Mouse (Mus musculus) heart, embryonic 11.5 days (tissue): ENCODE results near the gene Edar. TPM values are rescaled to one million over a fixed set of nuclear protein-coding genes. Genes with fewer than 3 reads are reported as not detected.

Experiments used
- ATAC-seq: fragments of 200-750 bp; cut with Nextera tagmentation; replicated peaks from 2 replicates; pipeline ENCODE4 v1.8.0; 2017; ENCODE audit warnings: moderate library complexity; ENCODE audit not compliant: insufficient number of reproducible peaks, low FRiP score, low TSS enrichment
- H3K27ac ChIP-seq: fragments of 300-500 bp; sonication (generic); 2 replicates; pipeline ENCODE4 v1.5.1; 2014; ENCODE audit warnings: mild to moderate bottlenecking, low read depth, low read length
- H3K27me3 ChIP-seq: fragments of 300-500 bp; sonication (generic); 2 replicates; pipeline ENCODE4 v1.6.1; 2014; ENCODE audit warnings: mild to moderate bottlenecking, low read length, mixed read lengths; ENCODE audit not compliant: control insufficient read depth, insufficient read depth
- H3K36me3 ChIP-seq: fragments of 300-500 bp; sonication (generic); 2 replicates; pipeline ENCODE4 v1.6.1; 2014; ENCODE audit warnings: mild to moderate bottlenecking, low read length, moderate library complexity, mixed read lengths; ENCODE audit not compliant: control insufficient read depth, insufficient read depth
- H3K4me1 ChIP-seq: fragments of 300-500 bp; sonication (generic); 2 replicates; pipeline ENCODE4 v1.6.1; 2014; ENCODE audit warnings: low read length; ENCODE audit not compliant: control insufficient read depth, insufficient read depth
- H3K4me2 ChIP-seq: fragments of 300-500 bp; sonication (generic); 2 replicates; pipeline ENCODE4 v1.6.1; 2014; ENCODE audit warnings: mild to moderate bottlenecking, moderate library complexity
- H3K4me3 ChIP-seq: fragments of 300-500 bp; sonication (generic); 2 replicates; pipeline ENCODE4 v1.5.1; 2014; ENCODE audit warnings: low read depth, low read length
- H3K9ac ChIP-seq: fragments of 300-500 bp; sonication (generic); 2 replicates; pipeline ENCODE4 v1.6.1; 2014; ENCODE audit warnings: mild to moderate bottlenecking, low read depth, low read length, moderate library complexity
- H3K9me3 ChIP-seq: fragments of 300-500 bp; sonication (generic); replicated peaks from 2 replicates; pipeline ENCODE4 v1.6.1; 2016; ENCODE audit warnings: low read length; ENCODE audit not compliant: control insufficient read depth
- WGBS: fragments of 180-500 bp; shearing (Covaris S2); extraction: QIAGEN DNeasy Blood & Tissue Kit; methylation state at CpG from one replicate; pipeline ENCODE4 v1.1.7; 2014; ENCODE audit not compliant: insufficient replicate concordance; 5-methylcytosine and 5-hydroxymethylcytosine counted together
- polyA plus RNA-seq: library from polyadenylated mRNA; unstranded; fragments of >200 nt; fragmentation: Nextera tagmentation; extraction: Ambion mirVana; gene quantifications from 2 replicates; pipeline ENCODE4 v1.2.1, GENCODE M21; 2014

Edar gene
- polyA plus RNA-seq, 1 experiment from 2014 or later, result 0.13 TPM

GRCm38 (mm10) chr10:58657731-58658130 lies 17.7 kb downstream of the Edar start:
- H3K4me3 ChIP-seq, result no peak overlapping the region
- no peak overlapping the region for H3K4me2 ChIP-seq
- 31% methylated on average over 2 of the region's 2 CpGs for whole genome bisulfite sequencing
- H3K4me1 ChIP-seq, result peaks cover 4% of the 10 kb centered on the region; the same call in 1 of the 2 replicates
- no peak for ATAC-seq
- H3K27ac ChIP-seq, result no peak overlapping the region
- H3K27me3 ChIP-seq, result no peaks in the 10 kb centered on the region
- no peaks in the 10 kb centered on the region for H3K9me3 ChIP-seq
- H3K9ac ChIP-seq, result no peak overlapping the region
- no peaks in the 10 kb centered on the region for H3K36me3 ChIP-seq

GRCm38 (mm10) chr10:58653679-58654078 lies 21.8 kb downstream of the Edar start:
- Histone ChIP-seq H3K27me3 (0 out of 2 replicates have a peak, but pooled peaks cover 2% of the 10 kb centered on the region), H3K4me2 (no peak overlapping the region), H3K9me3 (no peaks in the 10 kb centered on the region), H3K9ac (no peak overlapping the region), H3K4me1 (peaks cover 16% of the 10 kb centered on the region), H3K36me3 (no peaks in the 10 kb centered on the region), H3K27ac (no peak overlapping the region), H3K4me3 (no peak overlapping the region)
- no peak for ATAC-seq
- WGBS, result 41% methylated on average over 3 of the region's 3 CpGs

GRCm38 (mm10) chr10:58652418-58653394 lies 22.7 kb downstream of the Edar start:
- WGBS, result 23% methylated on average over 10 of the region's 10 CpGs

GRCm38 (mm10) chr10:58652045-58652417 lies 23.4 kb downstream of the Edar start:
- no peak overlapping the region for H3K9ac ChIP-seq
- H3K4me1 ChIP-seq, result peaks cover 16% of the 10 kb centered on the region
- H3K36me3 ChIP-seq, result no peaks in the 10 kb centered on the region
- 0 out of 2 replicates have a peak, but pooled peaks cover 2% of the 10 kb centered on the region for H3K27me3 ChIP-seq
- no peak overlapping the region for H3K4me3 ChIP-seq
- no peak for ATAC-seq
- H3K9me3 ChIP-seq, result no peaks in the 10 kb centered on the region
- 5% methylated on average over 9 of the region's 9 CpGs for WGBS
- H3K27ac ChIP-seq, result no peak overlapping the region
- H3K4me2 ChIP-seq, result peak overlapping the region; percentile 67

More at GRCm38 (mm10) chr10:58652418-58653394, 22.7 kb downstream of the Edar start:
- ATAC-seq, result no peak; the same call in 1 of the 2 replicates
- H3K9me3 ChIP-seq, result no peaks in the 10 kb centered on the region
- H3K4me1 ChIP-seq, result peaks cover 16% of the 10 kb centered on the region
- no peaks in the 10 kb centered on the region for H3K36me3 ChIP-seq
- H3K27me3 ChIP-seq, result 0 out of 2 replicates have a peak, but pooled peaks cover 2% of the 10 kb centered on the region
- H3K9ac ChIP-seq, result no peak overlapping the region
- H3K4me3 ChIP-seq, result no peak overlapping the region
- peak overlapping the region; percentile 67; the same call in 1 of the 2 replicates for H3K4me2 ChIP-seq
- H3K27ac ChIP-seq, result no peak overlapping the region

DNA sequence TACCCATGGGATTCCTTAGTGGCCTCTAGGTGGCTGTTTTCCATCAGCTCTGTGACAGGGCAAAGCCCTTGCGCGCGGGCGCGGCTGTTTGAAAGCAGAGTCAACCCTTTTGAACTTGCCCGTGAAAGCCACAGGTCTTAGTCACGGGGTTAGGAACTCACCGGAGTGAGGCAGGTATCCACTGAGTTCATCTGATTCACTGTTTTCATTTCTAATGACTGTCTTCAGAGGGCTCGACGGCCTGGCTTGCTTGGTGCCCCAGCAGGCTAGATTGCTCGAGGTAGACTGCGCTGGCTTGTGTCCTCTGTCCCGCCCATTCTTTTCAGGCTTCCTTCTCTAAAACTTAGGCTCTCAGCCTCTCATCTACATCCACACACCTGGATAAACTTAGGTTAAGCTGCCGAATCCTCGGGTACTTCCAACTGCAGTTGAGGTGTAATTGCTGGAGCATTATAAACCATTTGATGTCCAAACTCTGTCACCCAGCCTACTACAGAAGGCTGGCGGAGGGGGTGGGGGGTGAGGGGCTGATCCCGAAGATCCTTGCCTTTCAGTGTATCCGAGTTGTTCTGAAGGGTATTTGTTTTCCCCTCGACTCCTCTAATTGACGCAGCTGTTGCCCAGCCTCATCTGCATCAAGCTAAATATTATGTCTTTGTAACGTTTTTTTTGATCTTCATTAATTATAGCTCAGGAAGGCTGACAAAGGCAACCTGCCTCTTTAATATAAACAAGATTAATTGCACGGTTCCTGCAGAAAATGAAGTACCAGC lies 24.0 kb downstream of the Edar start:
- H3K27me3 ChIP-seq, result 0 out of 2 replicates have a peak, but pooled peaks cover 2% of the 10 kb centered on the region
- H3K9ac ChIP-seq, result 0 out of 2 replicates have a peak overlapping the region, but pooled peaks have one; percentile 39
- H3K27ac ChIP-seq, result no peak overlapping the region
- H3K4me3 ChIP-seq, result peak overlapping the region; percentile 19
- peaks cover 16% of the 10 kb centered on the region for H3K4me1 ChIP-seq
- ATAC-seq, result no peak
- WGBS, result 3% methylated on average over 22 of the region's 22 CpGs
- no peaks in the 10 kb centered on the region for H3K9me3 ChIP-seq
- H3K4me2 ChIP-seq, result peak overlapping the region; percentile 67
- H3K36me3 ChIP-seq, result no peaks in the 10 kb centered on the region

GRCm38 (mm10) chr10:58648787-58649186 lies 26.7 kb downstream of the Edar start:
- Histone ChIP-seq H3K4me3 (no peak overlapping the region), H3K9me3 (no peaks in the 10 kb centered on the region), H3K36me3 (no peaks in the 10 kb centered on the region), H3K4me1 (peaks cover 16% of the 10 kb centered on the region), H3K4me2 (no peak overlapping the region), H3K27ac (no peak overlapping the region), H3K27me3 (0 out of 2 replicates have a peak, but pooled peaks cover 2% of the 10 kb centered on the region), H3K9ac (no peak overlapping the region)
- WGBS, result 64% methylated on average over 5 of the region's 5 CpGs
- no peak for ATAC-seq

- WGBS, result 82% methylated on average over 5 of the region's 5 CpGs
- no peak overlapping the region for H3K4me3 ChIP-seq
- H3K9ac ChIP-seq, result no peak overlapping the region
- H3K9me3 ChIP-seq, result no peaks in the 10 kb centered on the region
- H3K4me2 ChIP-seq, result no peak overlapping the region
- H3K36me3 ChIP-seq, result no peaks in the 10 kb centered on the region
- H3K27me3 ChIP-seq, result no peaks in the 10 kb centered on the region
- H3K4me1 ChIP-seq, result peaks cover 7% of the 10 kb centered on the region; the same call in 1 of the 2 replicates
- no peak for ATAC-seq
- no peak overlapping the region for H3K27ac ChIP-seq
Observed at GRCm38 (mm10) chr10:58644671-58645070, 30.8 kb downstream of the Edar start.

DNA sequence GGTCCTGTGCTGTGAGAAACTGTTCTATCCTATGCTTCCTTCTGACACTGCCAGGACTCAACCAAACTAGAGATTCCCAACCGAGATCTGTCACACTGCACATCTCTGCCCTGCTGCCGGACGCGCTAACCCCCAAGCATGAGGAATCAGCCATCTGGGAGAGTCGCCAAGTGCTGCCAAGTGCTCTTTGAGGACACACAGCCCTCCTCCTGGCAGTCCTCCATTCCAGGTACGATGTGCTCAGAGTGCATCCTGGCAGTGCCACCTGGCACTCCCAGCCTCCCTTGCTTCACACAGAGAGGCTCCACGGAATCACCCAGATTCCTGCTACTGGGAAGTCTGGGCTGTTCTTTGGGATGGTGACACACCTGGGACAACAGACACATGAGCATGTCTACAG lies 31.3 kb downstream of the Edar start:
- Histone ChIP-seq H3K4me2 (no peak overlapping the region), H3K9me3 (no peaks in the 10 kb centered on the region), H3K27me3 (no peaks in the 10 kb centered on the region), H3K27ac (no peak overlapping the region), H3K36me3 (no peaks in the 10 kb centered on the region), H3K4me3 (no peak overlapping the region), H3K9ac (no peak overlapping the region), H3K4me1 (peaks cover 7% of the 10 kb centered on the region; the same call in 1 of the 2 replicates)
- ATAC-seq, result no peak
- WGBS, result 83% methylated on average over 7 of the region's 7 CpGs
